Comparison of ENCODE assay signal across 24 mouse cellular contexts in genomic region chr11:107243126-107243525, GRCm38 (mm10). TPM values are rescaled to one million over a fixed set of nuclear protein-coding genes. Genes with fewer than 3 reads are reported as not detected.
DNase-seq lines count a peak whose midpoint lies in the region; ATAC-seq and TF ChIP-seq lines count a peak whose summit lies in the region.
"Had no signal": no experiment of that assay in that cellular context is flagged by ENCODE, and none has a peak within 500 bp of the region (broad histone marks: within the 10 kb centered on the region; RNA-seq: fewer than 3 reads in every experiment).

No protein-coding gene starts in this region.

- no peak for TF ChIP-seq CTCF in midbrain, postnatal 0 days (IDR thresholded peaks at IDR 0.05)
- no peak for TF ChIP-seq CTCF in cortical plate, adult 2 months (IDR thresholded peaks at IDR 0.05; ENCODE audit: extremely low read depth, insufficient read depth, low read length)

- no peaks in the 10 kb centered on the region for H3K9me3 ChIP-seq in forebrain, embryonic 14.5 days (replicated peaks; ENCODE audit: control insufficient read depth, low read length)
- H3K9me3 ChIP-seq in forebrain, embryonic 16.5 days (ENCODE audit: control insufficient read depth, low read length), result no peaks in the 10 kb centered on the region
- H3K9me3 ChIP-seq in midbrain, embryonic 11.5 days (ENCODE audit: control insufficient read depth, low read length), result no peaks in the 10 kb centered on the region; the same call in 1 of the 2 replicates
- H3K9me3 ChIP-seq in midbrain, postnatal 0 days (ENCODE audit: low read length), result no peaks in the 10 kb centered on the region
- H3K9me3 ChIP-seq: embryonic facial prominence, embryonic 12.5 days; forebrain, embryonic 13.5 days; G1E had no signal

- ATAC-seq in forebrain, embryonic 14.5 days, result no peak
- ATAC-seq in forebrain, embryonic 16.5 days, result no peak
- no peak for ATAC-seq in midbrain, embryonic 11.5 days (ENCODE audit: low FRiP score)
- ATAC-seq in midbrain, postnatal 0 days (ENCODE audit: low FRiP score), result no peak
- ATAC-seq: CD4-positive, CD25-positive, alpha-beta regulatory T cell, adult 4 months; forebrain, embryonic 13.5 days; forebrain, postnatal 0 days; Patski had no signal

- no peak overlapping the region for H3K4me3 ChIP-seq in forebrain, embryonic 14.5 days (ENCODE audit: low read depth, low read length)
- no peak overlapping the region for H3K4me3 ChIP-seq in forebrain, embryonic 16.5 days (replicated peaks; ENCODE audit: low read length)
- no peak overlapping the region for H3K4me3 ChIP-seq in midbrain, embryonic 11.5 days (ENCODE audit: low read depth, low read length)
- no peak overlapping the region for H3K4me3 ChIP-seq in midbrain, postnatal 0 days (ENCODE audit: low read depth, low read length)
- H3K4me3 ChIP-seq in cortical plate, adult 2 months (ENCODE audit: insufficient read depth, low read length), result no peak overlapping the region
- H3K4me3 ChIP-seq: embryonic facial prominence, embryonic 10.5 days; embryonic facial prominence, embryonic 12.5 days; forebrain, embryonic 13.5 days had no signal

- 62% methylated on average over 6 of the region's 6 CpGs for WGBS in forebrain, embryonic 14.5 days
- 60% methylated on average over 6 of the region's 6 CpGs for WGBS in forebrain, embryonic 16.5 days
- WGBS in midbrain, embryonic 11.5 days, result 62% methylated on average over 6 of the region's 6 CpGs
- WGBS in midbrain, postnatal 0 days, result 36% methylated on average over 6 of the region's 6 CpGs

- peak; percentile 24 for DNase-seq in forebrain, embryonic 14.5 days (ENCODE audit: low spot score)
- DNase-seq in midbrain, embryonic 11.5 days (ENCODE audit: low spot score, missing footprints), result peak; percentile 59
- no peak for DNase-seq in midbrain, postnatal 0 days (ENCODE audit: low spot score)
- peak; percentile 75 for DNase-seq in R1 (ENCODE audit: low read depth, low spot score)
- DNase-seq in thymus, postnatal 14 days, result no peak
- DNase-seq: adrenal gland, adult 2 months; adrenal gland, postnatal 10 days; adrenal gland, postnatal 25 days; B cell, adult 2 months; cerebellum, adult 11-12 months; cerebellum, adult 2 months; cerebellum, adult 9-10 months; cerebellum, postnatal 14 days; cerebellum, postnatal 36 days; forebrain, postnatal 0 days had no signal

- no peak for TF ChIP-seq POLR2A in cortical plate, adult 2 months (IDR thresholded peaks at IDR 0.05; ENCODE audit: extremely low read depth, insufficient read depth, low read length)

- H3K27me3 ChIP-seq in forebrain, embryonic 14.5 days (replicated peaks; ENCODE audit: control insufficient read depth, insufficient read depth, low read length), result no peaks in the 10 kb centered on the region
- no peaks in the 10 kb centered on the region for H3K27me3 ChIP-seq in forebrain, embryonic 16.5 days (replicated peaks; ENCODE audit: control insufficient read depth, insufficient read depth, low read length)
- H3K27me3 ChIP-seq in midbrain, embryonic 11.5 days (ENCODE audit: control insufficient read depth, insufficient read depth, low read length), result no peaks in the 10 kb centered on the region
- H3K27me3 ChIP-seq in midbrain, postnatal 0 days (ENCODE audit: insufficient read depth, low read length), result no peaks in the 10 kb centered on the region
- H3K27me3 ChIP-seq: CH12.LX; embryonic facial prominence, embryonic 12.5 days; forebrain, embryonic 13.5 days; Patski had no signal

- no peak overlapping the region for H3K9ac ChIP-seq in forebrain, embryonic 14.5 days (ENCODE audit: low read length)
- H3K9ac ChIP-seq in forebrain, embryonic 16.5 days (replicated peaks; ENCODE audit: low read depth, low read length), result no peak overlapping the region
- no peak overlapping the region for H3K9ac ChIP-seq in midbrain, embryonic 11.5 days (ENCODE audit: low read length)
- H3K9ac ChIP-seq in midbrain, postnatal 0 days (replicated peaks; ENCODE audit: low read length, poor library complexity, severe bottlenecking), result no peak overlapping the region
- H3K9ac ChIP-seq: embryonic facial prominence, embryonic 12.5 days; forebrain, embryonic 13.5 days; forebrain, postnatal 0 days had no signal

- no peak overlapping the region for H3K4me2 ChIP-seq in forebrain, embryonic 14.5 days (ENCODE audit: low read length)
- no peak overlapping the region for H3K4me2 ChIP-seq in forebrain, embryonic 16.5 days (ENCODE audit: low read length)
- no peak overlapping the region for H3K4me2 ChIP-seq in midbrain, embryonic 11.5 days
- no peak overlapping the region for H3K4me2 ChIP-seq in midbrain, postnatal 0 days (ENCODE audit: low read depth, low read length, poor library complexity, severe bottlenecking)
- H3K4me2 ChIP-seq: embryonic facial prominence, embryonic 12.5 days; forebrain, embryonic 13.5 days had no signal

- no peaks in the 10 kb centered on the region for H3K36me3 ChIP-seq in forebrain, embryonic 14.5 days (ENCODE audit: control insufficient read depth, insufficient read depth, low read length)
- H3K36me3 ChIP-seq in forebrain, embryonic 16.5 days (ENCODE audit: control insufficient read depth, insufficient read depth), result no peaks in the 10 kb centered on the region
- H3K36me3 ChIP-seq in midbrain, embryonic 11.5 days (ENCODE audit: control insufficient read depth, insufficient read depth, low read length), result no peaks in the 10 kb centered on the region
- H3K36me3 ChIP-seq in midbrain, postnatal 0 days (ENCODE audit: insufficient read depth, low read length), result 0 out of 2 replicates have a peak, but pooled peaks cover 3% of the 10 kb centered on the region

- H3K4me1 ChIP-seq in forebrain, embryonic 14.5 days (ENCODE audit: control insufficient read depth, insufficient read depth, low read length), result peaks cover 3% of the 10 kb centered on the region; the same call in 1 of the 2 replicates
- H3K4me1 ChIP-seq in forebrain, embryonic 16.5 days (replicated peaks; ENCODE audit: control insufficient read depth, insufficient read depth, low read length), result 0 out of 2 replicates have a peak, but pooled peaks cover 5% of the 10 kb centered on the region
- no peaks in the 10 kb centered on the region for H3K4me1 ChIP-seq in midbrain, embryonic 11.5 days (ENCODE audit: control insufficient read depth, insufficient read depth, low read length)
- H3K4me1 ChIP-seq in midbrain, postnatal 0 days (ENCODE audit: insufficient read depth, low read length), result no peaks in the 10 kb centered on the region
- H3K4me1 ChIP-seq in cortical plate, adult 2 months (ENCODE audit: control insufficient read depth, insufficient read depth, low read length), result no peaks in the 10 kb centered on the region
- H3K4me1 ChIP-seq: embryonic facial prominence, embryonic 10.5 days; embryonic facial prominence, embryonic 12.5 days; forebrain, embryonic 13.5 days had no signal

- no peak overlapping the region for H3K27ac ChIP-seq in forebrain, embryonic 14.5 days (ENCODE audit: low read depth, low read length)
- H3K27ac ChIP-seq in forebrain, embryonic 16.5 days (ENCODE audit: low read length), result no peak overlapping the region
- no peak overlapping the region for H3K27ac ChIP-seq in midbrain, embryonic 11.5 days (ENCODE audit: low read depth, low read length)
- H3K27ac ChIP-seq in midbrain, postnatal 0 days (ENCODE audit: low read depth, low read length), result no peak overlapping the region
- H3K27ac ChIP-seq in cortical plate, adult 2 months (ENCODE audit: insufficient read depth, low read length), result peak overlapping the region; percentile 51; the same call in 1 of the 2 replicates
- H3K27ac ChIP-seq: embryonic facial prominence, embryonic 10.5 days; embryonic facial prominence, embryonic 12.5 days; forebrain, embryonic 13.5 days had no signal

RNA-seq across cellular contexts. Expression of gene Nol11, which starts 53.9 kb away (rescaled TPM):
- polyA plus RNA-seq in forebrain, embryonic 14.5 days (2014; fragmentation: Nextera tagmentation; extraction: Ambion mirVana), result 50.5 and 54.0 TPM in 2 replicates
- 53.7 and 55.4 TPM in 2 replicates for polyA plus RNA-seq in forebrain, embryonic 16.5 days (2015; fragmentation: Nextera tagmentation; extraction: Ambion mirVana)
- polyA plus RNA-seq in midbrain, embryonic 11.5 days (2014; fragmentation: Nextera tagmentation; extraction: Ambion mirVana), result 68.3 and 76.1 TPM in 2 replicates
- 35.6 and 40.9 TPM in 2 replicates for total RNA-seq in midbrain, postnatal 0 days (2014; rRNA removed)
- 35.4 and 36.9 TPM in 2 replicates for polyA plus RNA-seq in midbrain, postnatal 0 days (2015; fragmentation: Nextera tagmentation; extraction: Ambion mirVana)
- 15.6 and 19.0 TPM in 2 replicates for polyA plus RNA-seq in cortical plate, adult 2 months (2012; rRNA removed)

Comparison
In these comparisons a context has a peak if more than half of its experiments do, and no peak if none do; other contexts are left out.
1. DNase-seq: peak in forebrain, embryonic 14.5 days (single experiment), midbrain, embryonic 11.5 days (single experiment) and R1 (single experiment); none in midbrain, postnatal 0 days (single experiment) and thymus, postnatal 14 days (single experiment).